Mouse (Mus musculus) testis, adult 2 months (tissue): Measurements from ENCODE around the gene Asf1b. TPM values are rescaled to one million over a fixed set of nuclear protein-coding genes. Genes with fewer than 3 reads are reported as not detected.

ENCODE experiments used
- H3K27ac ChIP-seq: fragments of 200-500 bp; 2 replicates; pipeline ENCODE4 v1.5.1; 2012; ENCODE audit warnings: low read depth, low read length; ENCODE audit not compliant: control insufficient read depth, insufficient read depth
- H3K27me3 ChIP-seq: fragments of 200-500 bp; 2 replicates; pipeline ENCODE4 v1.6.1; 2012; ENCODE audit warnings: mild to moderate bottlenecking, low read length, moderate library complexity; ENCODE audit not compliant: control insufficient read depth, insufficient read depth
- H3K36me3 ChIP-seq: fragments of 200-500 bp; 2 replicates; pipeline ENCODE4 v1.6.1; 2012; ENCODE audit warnings: mild to moderate bottlenecking, low read length; ENCODE audit not compliant: control insufficient read depth, insufficient read depth
- H3K4me1 ChIP-seq: fragments of 200-500 bp; 2 replicates; pipeline ENCODE4 v1.6.1; 2012; ENCODE audit warnings: low read length; ENCODE audit not compliant: control insufficient read depth, insufficient read depth
- H3K4me3 ChIP-seq: fragments of 200-500 bp; 2 replicates; pipeline ENCODE4 v1.5.1; 2012; ENCODE audit warnings: low read depth, mild to moderate bottlenecking, low read length, moderate library complexity, mixed read lengths; ENCODE audit not compliant: control insufficient read depth
- CTCF ChIP-seq: fragments of 200-500 bp; IDR thresholded peaks from 2 replicates; pipeline ENCODE4 v1.5.1; 2012; ENCODE audit warnings: low read depth, mild to moderate bottlenecking, inconsistent platforms, low read length, moderate library complexity; ENCODE audit not compliant: control insufficient read depth, insufficient read depth, insufficient replicate concordance
- POLR2A ChIP-seq: fragments of 200-500 bp; IDR thresholded peaks from 2 replicates; pipeline ENCODE4 v1.6.1; 2012; ENCODE audit warnings: low read depth, mild to moderate bottlenecking, inconsistent platforms, low read length, moderate library complexity; ENCODE audit not compliant: control insufficient read depth
- polyA plus RNA-seq: library from polyadenylated mRNA; depleted of rRNA; stranded (reverse); fragments of >200 nt; gene quantifications from 2 replicates; pipeline ENCODE4 v1.2.3, GENCODE M21; 2012

Gene Asf1b
- polyA plus RNA-seq, 1 experiment = 65.0 TPM

- peaks cover 30% of the 10 kb centered on the region for H3K4me1 ChIP-seq
- peak overlapping the region; percentile 75 for H3K27ac ChIP-seq
- TF ChIP-seq POLR2A = peak; percentile 67
- TF ChIP-seq CTCF = no peak
- H3K27me3 ChIP-seq = no peaks in the 10 kb centered on the region
- peak overlapping the region; percentile 89 for H3K4me3 ChIP-seq
- no peaks in the 10 kb centered on the region; the same call in 1 of the 2 replicates for H3K36me3 ChIP-seq
Measured at GRCm38 (mm10) chr8:83996567-83997505, 41.5 kb downstream of the Asf1b start.

GRCm38 (mm10) chr8:83997511-83998141, 42.3 kb downstream of the Asf1b start, which contains the start of gene Samd1:
Samd1 (plus strand) TSS chr8:83997672.
- H3K27me3 ChIP-seq = no peaks in the 10 kb centered on the region
- peak within 1 kb of the TSS; percentile 89 for H3K4me3 ChIP-seq
- no peaks in the 10 kb centered on the region for H3K36me3 ChIP-seq
- peak within 1 kb of the TSS; percentile 75 for H3K27ac ChIP-seq
- peaks cover 35% of the 10 kb centered on the region for H3K4me1 ChIP-seq
- TF ChIP-seq POLR2A (no peak), CTCF (no peak)

- H3K4me1 ChIP-seq = peaks cover 40% of the 10 kb centered on the region
- peak overlapping the region; percentile 36 for H3K27ac ChIP-seq
- H3K36me3 ChIP-seq = no peaks in the 10 kb centered on the region
- no peaks in the 10 kb centered on the region for H3K27me3 ChIP-seq
- peak overlapping the region; percentile 85 for H3K4me3 ChIP-seq
- TF ChIP-seq POLR2A (no peak), CTCF (no peak)
Measured at GRCm38 (mm10) chr8:83998231-83999056, 43.1 kb downstream of the Asf1b start.

GRCm38 (mm10) chr8:83999057-83999705, 43.9 kb downstream of the Asf1b start:
- H3K4me3 ChIP-seq = no peak overlapping the region
- H3K27ac ChIP-seq = peak overlapping the region; percentile 36; the same call in 1 of the 2 replicates
- no peaks in the 10 kb centered on the region for H3K36me3 ChIP-seq
- H3K27me3 ChIP-seq = no peaks in the 10 kb centered on the region
- peaks cover 44% of the 10 kb centered on the region for H3K4me1 ChIP-seq
- TF ChIP-seq CTCF = no peak
- TF ChIP-seq POLR2A = no peak

GRCm38 (mm10) chr8:83999825-84000224, 44.5 kb downstream of the Asf1b start:
- H3K27ac ChIP-seq = no peak overlapping the region
- no peaks in the 10 kb centered on the region for H3K36me3 ChIP-seq
- no peaks in the 10 kb centered on the region for H3K27me3 ChIP-seq
- H3K4me1 ChIP-seq = peaks cover 48% of the 10 kb centered on the region
- TF ChIP-seq POLR2A (no peak), CTCF (no peak)
- H3K4me3 ChIP-seq = no peak overlapping the region

GRCm38 (mm10) chr8:84001281-84002000, 46.1 kb downstream of the Asf1b start, which contains the start of gene 1700067K01Rik:
1700067K01Rik (plus strand) TSS chr8:84001502.
- H3K27me3 ChIP-seq = no peaks in the 10 kb centered on the region
- TF ChIP-seq POLR2A (0 out of 2 replicates have a peak, but pooled peaks have one; percentile 28), CTCF (no peak)
- H3K27ac ChIP-seq = peak within 1 kb of the TSS; percentile 57

More at GRCm38 (mm10) chr8:84001281-84002000, 46.1 kb downstream of the Asf1b start, which contains the start of gene 1700067K01Rik:
- Histone ChIP-seq H3K4me1 (peaks cover 45% of the 10 kb centered on the region), H3K4me3 (peak within 1 kb of the TSS; percentile 76), H3K36me3 (no peaks in the 10 kb centered on the region)
